Mouse (Mus musculus) adrenal gland, adult (tissue): ENCODE results near the gene 4930469K13Rik.
A peak's percentile ranks its signal among the peaks of the same experiment; 100 is the strongest.

Experiments
- DNase-seq, 2 experiments: peaks; one replicate each; pipeline ENCODE4 v3.0.0; 2022 to 2023; ENCODE audit warnings: low spot score in 1 of 2; ENCODE audit not compliant: inconsistent age in 2 of 2

4930469K13Rik gene

DNA sequence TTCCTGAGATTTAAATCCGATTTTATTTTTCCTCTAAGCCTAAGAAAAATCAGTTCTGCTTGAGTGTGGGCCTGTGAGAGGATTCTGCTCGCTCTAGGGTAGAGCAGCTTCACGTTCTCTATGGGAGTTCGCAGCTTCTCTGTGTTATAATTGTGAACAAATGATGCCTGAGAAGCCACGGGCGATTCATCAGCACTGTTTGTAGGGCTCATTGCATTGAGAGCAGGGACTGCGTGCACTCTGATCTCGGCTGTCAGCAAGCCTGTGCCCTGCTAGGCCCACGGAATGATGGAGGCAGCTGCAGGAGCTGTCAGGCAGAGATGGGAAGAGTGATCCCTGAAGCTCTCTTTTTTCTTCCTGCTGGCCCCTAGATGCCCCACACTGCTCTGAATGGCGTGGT, 100.1 kb downstream of the 4930469K13Rik start:
- DNase-seq: no peak

DNA sequence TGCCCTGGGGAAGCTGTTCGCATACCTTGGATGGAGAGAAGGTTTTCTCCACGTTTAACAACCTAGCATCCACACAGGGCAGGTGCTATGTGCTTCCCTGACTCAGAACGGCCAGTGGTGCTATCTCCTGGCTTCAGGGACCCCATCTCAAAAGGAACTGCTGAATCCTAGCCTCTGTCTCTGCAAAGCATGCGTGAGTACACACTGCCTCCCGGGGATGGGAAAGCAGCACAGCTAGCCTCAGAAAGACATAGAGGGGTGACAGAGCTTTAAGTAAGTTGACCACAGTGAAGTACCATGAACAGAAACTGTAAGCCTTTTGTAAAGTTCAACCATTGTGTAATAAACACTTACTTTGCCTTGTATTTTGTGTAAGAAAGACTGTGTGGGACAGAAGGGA, 104.9 kb downstream of the 4930469K13Rik start:
- DNase-seq: no peak

DNA sequence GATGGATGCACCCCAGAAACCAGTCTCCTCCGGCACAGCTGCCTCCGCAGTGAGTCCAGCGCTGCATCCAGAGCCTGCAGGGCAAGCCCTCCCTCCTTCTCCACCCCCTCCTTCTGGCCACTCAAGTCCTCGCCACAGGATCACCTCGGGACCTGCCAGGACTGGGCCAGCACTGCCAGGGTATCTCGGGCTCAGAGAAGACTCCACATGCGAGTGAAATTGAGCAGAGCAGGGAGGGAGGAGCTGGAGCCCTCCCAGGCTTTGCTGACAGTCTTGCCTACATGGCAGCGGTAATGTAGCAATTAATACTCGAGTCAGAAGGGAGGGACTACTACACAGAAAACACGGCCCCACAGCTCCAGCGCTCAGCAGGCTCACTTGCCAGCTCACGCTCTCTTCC, 105.4 kb downstream of the 4930469K13Rik start, which contains the start of gene Kcnip1:
TSS of gene Kcnip1 (minus strand) at position 215 of the 400 bp plus-strand sequence.
- DNase-seq: no peak

DNA sequence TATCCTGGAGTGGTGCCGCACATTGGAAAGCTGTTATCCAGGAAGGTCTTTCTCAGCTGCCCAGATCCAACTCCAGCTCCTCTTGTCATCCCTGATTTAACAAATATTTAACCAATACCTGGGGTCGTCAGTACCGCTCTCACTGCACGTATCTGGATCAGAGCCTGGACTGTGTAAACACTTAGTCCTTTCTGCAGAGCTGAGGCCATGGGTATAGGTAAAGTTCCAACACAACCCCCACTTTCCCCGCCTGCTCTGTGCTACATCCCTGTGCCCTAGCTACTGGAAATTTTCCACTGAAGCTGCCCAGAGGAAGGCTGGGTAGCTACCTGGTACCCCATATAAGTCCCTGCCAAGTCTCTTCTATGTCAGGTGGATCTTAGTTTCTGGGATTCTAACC, 108.4 kb downstream of the 4930469K13Rik start:
- no peak for DNase-seq

DNA sequence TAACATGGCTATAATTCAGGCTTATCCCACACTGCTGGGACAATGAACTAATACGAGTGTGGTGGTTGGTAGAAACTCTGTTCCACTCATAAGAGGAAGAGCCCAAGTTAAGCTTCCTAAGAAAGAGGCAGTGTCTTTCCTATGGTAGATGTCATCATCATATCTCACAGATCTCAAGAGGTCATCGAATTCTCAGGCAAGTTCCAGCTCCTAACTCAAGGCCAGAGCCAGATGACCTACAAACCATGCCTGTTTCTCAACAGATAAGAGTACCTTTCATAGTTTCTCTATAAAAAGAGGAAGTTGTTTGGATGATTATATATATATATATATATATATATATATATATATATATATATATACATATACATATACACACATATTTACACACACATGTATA, 111.8 kb downstream of the 4930469K13Rik start:
- DNase-seq: no peak

DNA sequence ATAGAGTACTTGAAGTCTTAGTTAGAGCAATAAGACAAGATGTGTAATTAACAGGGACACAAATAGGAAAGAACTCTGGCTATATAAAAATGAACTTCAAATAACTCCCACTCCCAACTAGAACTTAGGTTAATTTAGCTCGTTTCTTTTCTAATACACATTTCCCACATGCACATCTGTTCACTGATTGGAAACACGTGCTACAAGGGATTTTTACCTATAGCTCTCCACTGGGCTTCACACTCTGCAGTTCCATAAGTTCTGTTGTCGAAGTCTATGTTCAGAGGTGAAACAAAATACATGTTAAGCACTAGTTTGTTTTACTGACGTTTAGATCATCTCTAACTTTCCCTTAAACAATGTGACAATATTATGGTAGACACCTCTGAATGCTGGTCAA, 118.2 kb downstream of the 4930469K13Rik start:
- no peak for DNase-seq

DNA sequence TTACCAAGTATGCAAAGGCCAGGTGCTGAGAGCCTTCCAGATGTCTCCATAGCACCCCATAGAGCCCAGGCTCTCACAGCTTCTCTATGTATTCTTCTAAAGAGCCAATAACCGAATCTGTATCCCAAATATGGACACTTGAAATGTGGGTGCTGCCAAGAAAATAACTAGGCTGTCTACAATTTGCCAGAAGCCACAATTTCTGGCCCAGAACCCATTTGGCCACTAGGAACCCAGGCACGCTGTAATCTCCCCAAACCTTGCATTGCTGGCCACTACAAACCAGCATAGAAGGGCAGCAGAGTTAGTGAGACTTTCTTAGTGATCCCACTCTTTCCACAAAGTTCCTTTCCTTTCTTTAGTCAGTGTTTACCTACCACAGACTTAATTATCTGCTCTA, 123.2 kb downstream of the 4930469K13Rik start:
- DNase-seq: no peak

DNA sequence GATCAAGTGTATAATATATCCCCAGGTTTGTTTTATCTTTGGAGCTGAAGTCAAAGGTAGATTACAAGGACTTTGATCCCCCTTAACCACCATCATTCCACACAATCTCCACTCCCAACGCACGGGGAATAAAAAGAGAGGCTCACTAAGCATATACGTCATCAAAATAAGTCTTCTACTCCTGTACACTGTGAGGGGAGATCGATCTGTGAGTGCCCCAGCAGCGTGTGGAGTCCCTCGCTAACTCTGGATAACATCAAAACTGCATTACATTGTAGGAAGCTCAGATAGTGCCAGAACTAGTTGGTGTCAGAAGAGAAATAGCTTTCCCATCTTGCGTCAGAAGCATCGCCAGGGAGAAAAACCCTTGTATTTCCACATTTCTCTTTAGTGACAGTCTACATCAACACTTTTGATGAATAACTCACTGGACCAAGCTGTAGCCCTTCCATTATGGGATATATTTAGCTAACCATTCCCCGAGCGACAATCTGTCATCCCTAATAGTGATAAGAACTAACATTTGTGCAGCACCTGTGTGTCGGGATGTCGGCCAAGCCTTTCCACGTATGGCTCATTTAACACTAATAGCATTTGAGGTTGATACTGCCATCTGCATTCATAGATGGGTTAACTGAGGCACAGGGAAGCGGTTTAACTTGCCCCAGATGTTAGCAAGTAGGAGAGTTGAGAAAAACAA, 123.9 kb downstream of the 4930469K13Rik start:
- DNase-seq: no peak

DNA sequence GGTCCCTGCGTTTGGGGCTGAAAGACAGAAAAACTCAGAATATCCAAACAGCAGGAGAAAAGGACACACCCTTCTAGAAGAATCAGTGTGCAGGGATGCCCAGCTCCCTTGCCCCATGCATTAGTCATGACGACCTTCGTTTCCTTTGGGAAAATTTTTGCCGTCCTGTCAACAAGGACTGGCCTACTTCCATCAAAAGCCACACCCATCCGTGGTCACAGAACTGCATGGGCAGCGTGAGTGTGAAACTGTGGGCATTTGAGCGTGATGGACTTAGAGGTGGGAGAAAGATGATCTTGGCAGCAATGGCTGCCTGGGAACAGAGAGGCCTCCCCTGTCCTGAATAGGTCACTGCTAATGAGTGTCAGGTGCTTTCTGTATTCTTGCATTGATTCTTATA, 126.2 kb downstream of the 4930469K13Rik start:
- peak in 1 of 2 experiments; percentile 51 for DNase-seq

DNA sequence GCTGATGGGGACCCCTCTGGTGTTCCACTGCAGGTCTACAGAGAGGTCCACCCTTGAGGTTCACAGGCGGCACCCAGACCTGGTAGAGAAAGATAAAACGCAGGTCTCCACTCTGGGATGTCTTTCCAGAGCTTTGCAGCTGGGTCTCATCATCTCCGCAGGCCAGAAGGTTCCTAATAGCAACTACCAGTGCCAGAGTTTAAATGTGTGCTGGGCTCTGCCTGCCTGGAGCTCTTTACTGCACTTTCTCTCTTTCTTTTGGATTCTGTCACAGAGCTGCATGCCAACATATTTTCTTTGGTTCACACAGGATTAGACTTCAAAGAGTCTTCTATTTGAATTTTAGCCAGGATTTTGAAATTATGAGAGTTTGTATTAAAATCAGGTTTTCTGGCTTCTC, 129.2 kb downstream of the 4930469K13Rik start:
- DNase-seq: no peak

DNA sequence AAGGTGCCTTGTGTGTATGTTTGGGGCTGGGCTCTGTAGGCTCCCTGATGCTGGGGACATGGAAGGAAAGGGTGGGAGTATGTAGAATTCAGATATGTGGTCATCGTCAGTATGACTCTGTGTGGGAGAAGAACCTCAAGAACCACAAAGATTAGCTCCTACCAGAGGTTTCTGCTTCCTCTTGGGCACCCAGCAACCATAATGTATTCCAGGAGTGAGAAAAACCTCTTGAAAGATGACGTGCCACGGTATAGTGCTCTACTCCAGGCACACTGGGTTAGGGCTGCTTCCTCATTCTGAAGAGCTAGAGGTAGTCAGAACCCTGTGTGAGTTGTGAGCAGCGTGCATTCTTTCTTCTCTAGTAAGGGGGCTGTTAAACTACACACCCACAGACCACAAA, 130.6 kb downstream of the 4930469K13Rik start:
- no peak for DNase-seq

DNA sequence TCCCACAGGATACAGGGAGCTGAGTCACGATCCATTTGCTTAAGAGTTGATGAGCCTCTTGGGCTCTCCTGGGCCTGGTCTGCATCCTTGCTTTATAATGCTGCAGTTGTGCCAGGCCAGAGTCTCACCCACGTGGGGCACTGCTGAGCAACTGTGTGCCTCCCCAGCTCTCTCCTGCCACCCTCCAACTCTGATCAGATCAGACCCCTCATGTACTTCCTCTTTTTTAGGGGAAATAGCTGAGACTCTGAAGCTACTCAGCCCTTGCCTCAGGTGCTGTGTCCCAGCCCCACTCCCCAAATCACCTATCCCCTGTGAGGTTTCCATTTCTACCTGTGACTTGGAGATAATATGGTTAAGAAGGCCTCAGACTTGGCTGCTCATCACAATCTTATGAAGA, 133.0 kb downstream of the 4930469K13Rik start:
- DNase-seq: no peak

DNA sequence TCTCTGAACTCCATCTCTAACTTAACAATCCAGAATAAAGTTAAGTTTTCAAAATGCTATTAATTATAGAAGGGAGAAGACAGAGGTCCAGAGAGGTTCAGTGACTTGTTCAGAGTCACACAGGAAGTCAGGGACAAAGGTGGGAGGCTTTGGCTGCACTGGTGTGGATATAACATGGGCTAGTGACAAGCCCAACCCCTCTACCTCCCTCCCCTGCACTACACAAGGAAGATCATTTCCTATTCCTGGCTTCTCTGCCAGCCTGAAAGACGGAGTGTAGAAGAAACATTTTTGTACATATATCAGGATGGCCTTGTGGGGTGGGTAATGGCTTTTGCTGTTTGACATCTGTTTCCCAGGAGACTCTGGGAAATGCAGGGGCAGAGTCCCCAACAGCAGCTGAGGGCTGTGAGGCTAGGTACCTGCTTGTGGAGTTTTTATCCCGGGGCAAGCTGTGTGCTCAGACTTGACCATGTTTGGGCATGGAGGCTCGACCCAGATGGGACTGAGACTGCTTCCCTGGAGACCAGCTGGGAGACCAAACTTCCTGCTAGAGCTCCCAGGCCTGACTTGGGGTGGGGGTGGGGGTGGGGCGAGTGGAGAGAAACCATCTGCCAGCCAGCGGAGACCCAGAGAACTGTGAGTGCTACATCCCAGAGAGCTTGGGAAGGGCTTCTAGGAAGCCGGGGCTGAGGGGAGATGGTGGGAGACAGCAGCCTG, 135.5 kb downstream of the 4930469K13Rik start, which contains the start of gene Kcnmb1:
TSS of gene Kcnmb1 (plus strand) at position 326 of the 720 bp plus-strand sequence.
- no peak for DNase-seq

DNA sequence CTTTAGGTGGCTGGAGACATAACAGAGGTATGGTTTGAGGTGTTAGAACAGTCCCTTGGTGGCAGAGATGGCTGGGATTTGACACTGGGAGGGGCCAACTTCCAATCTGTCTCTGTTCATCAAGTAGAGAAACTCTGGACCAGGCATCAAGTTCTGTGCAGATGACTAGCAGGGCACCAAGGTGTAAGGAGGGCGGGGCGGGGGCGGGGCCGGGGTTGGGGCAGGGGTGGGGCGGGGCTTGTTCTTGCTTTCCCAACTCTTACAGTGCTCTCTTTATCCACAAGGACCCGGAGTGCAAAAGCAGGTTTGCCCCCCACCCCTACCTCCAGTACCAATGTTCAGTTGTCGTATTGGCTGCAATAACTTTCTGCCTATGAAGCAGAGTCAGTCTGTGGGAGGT, 136.2 kb downstream of the 4930469K13Rik start:
- no peak for DNase-seq

DNA sequence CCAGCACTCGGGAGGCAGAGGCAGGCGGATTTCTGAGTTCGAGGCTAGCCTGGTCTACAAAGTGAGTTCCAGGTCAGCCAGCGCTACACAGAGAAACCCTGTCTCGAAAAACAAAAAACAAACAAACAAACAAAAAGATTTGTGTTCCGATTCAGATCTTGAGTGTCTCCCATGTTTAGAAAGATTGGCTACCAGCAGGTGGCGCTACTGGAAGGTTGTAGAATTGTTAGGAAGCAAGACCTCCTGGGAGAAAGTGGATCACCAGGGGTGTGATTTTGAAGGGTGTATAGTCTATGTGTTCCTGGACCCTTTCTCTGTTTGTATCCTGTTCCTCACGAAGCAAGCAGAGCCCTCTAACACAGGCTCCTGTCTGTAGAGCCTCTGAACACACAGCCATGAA, 139.6 kb downstream of the 4930469K13Rik start:
- peak; percentile 23 to 68 for DNase-seq

DNA sequence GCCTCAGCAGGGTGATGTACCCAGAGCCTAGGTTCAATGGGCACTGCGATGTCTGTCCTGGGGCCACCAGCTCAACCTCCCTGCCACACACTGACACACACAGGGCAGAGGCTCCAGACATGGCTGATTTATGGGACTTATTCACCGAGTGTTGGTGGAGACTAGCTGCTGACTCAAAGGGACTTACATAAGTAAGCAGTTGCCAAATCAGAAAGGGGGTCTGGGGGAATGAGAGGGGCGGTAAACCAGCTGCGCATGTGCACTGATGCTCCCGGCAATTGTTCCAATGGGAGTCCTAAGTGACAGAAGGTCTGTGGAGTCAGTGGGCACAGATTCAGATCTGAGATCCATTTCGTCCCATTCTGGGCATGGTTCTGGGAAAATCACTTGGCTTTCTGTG, 140.8 kb downstream of the 4930469K13Rik start:
- peak; percentile 51 to 56 for DNase-seq

DNA sequence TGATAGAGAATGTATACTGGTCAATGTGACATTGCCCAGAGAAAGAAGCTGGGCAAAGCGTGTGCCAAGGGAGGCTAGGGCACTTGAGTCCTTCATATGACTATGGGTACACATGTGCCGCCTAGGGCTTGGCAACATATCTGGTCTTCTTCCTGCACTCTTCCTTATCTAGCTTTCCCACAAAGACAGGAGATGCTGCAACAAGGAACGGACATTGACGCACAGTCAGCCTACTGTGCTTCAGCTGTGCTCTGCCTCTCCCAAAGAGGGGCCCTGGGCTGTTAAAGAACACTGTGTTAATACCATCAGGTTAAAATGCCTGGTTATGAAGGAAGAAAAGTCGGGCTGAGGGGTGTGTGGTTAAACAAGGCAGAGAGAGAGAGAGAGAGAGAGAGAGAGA, 141.7 kb downstream of the 4930469K13Rik start:
- DNase-seq: no peak

DNA sequence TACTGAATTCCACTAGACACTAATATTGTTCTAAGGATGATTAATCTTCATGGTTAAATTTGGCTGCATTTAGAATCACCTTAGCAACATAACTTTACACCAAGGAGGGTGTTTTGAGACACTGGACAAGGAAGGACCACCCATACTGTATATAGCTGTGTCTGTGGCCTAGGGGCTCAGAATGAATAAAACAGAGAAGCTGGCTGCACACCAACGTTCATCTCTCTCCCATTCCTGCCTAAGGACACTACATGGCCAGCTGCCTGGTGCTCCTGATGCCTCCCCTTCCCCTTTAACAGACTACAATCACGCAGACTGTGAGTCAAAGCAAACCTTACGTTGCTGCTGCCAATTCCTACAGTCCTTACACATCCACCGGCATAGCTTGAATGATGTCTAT, 142.4 kb downstream of the 4930469K13Rik start:
- DNase-seq: no peak

DNA sequence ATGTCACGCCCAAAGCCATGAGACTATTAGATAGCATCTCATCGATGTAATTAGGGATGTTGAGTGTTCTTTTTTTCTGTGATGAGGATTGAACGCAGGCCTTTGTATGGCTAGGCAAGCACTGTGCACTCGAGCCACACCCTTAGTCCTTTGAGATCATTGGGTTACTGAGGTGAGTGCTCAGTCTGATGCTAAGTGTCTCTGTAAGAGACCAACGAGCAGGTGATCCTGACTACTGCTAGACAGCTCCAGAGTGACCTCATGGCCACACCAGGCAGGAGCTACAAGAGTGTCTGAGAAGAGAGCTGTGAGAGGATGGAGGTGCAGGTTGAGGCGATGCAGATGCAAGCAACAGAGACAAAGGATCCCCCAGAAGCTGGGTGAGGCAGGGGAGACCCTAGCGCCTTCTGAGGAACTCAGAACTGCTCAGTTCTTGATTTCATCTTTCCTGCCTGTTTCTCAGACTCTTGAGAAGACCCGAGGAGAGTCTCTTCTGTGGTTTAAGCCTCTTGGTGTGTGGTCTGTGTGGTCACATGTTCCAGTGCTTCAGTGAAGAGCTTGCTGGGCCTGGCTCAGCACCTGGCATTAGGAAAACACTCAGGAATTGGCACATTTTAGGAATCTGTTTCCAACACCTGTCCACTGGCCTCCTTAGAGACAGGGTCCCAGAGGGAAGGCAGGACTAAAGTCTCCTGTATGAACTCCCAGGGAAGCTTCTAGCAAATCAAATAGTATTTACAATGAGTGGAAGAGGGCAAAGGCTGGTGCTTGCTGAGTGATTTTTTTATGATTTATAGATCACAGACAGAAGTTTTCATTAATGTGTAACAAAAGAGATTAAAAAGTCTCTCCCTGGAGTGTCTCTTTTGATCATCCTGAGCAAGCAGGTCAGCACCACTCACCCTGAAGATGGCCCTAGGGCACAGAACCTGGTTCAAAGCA, 146.4 kb downstream of the 4930469K13Rik start:
- DNase-seq: no peak

DNA sequence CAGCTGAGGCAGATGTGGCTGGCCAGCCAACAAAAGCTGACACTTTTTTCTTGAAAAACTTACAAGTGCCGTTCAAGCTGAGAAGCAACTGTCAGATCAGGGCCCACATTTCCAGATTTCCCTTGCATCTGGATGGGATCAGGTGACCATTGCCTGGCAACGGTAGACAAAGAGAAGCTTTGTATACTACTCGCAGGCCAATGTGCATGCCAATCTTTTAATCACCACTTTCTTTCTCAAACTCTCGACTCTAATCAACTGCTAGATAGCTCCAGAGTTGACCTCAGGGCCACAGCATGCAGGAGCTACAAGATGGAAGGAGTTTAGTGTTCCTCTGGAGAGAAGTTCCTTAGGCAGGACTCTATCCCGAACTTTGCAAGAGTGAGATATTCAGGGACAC, 147.2 kb downstream of the 4930469K13Rik start:
- DNase-seq: no peak

DNA sequence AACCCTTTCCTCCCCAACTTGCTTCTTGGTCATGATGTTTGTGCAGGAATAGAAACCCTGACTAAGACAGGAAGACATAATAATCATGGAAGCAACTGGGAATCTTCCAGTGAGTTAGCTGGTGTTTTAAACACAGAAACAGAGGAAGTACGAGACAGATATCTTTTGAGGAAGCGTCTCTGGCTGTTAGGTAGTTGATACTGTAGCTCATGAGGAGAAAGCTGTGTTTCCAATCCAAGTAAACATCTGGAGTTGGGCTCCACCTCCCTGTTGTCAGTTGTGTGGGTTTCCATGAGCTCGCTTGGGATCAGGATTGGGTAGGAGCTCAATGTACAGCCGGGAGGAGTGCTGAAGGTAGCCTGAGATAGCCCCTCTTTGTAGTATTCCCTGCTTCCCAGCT, 151.9 kb downstream of the 4930469K13Rik start:
- DNase-seq: no peak
